Mouse (Mus musculus) midbrain, embryonic 16.5 days (tissue): Measurements from ENCODE around the gene Stox1. TPM values are rescaled to one million over a fixed set of nuclear protein-coding genes. Genes with fewer than 3 reads are reported as not detected.
A peak's percentile ranks its signal among the peaks of the same experiment; 100 is the strongest.

Experiments used
- ATAC-seq: fragments of 200-750 bp; cut with Nextera tagmentation; 2 replicates; pipeline ENCODE4 v1.8.0; 2017; ENCODE audit warnings: moderate TSS enrichment
- H3K27ac ChIP-seq: fragments of 300-500 bp; sonication (generic); 2 replicates; pipeline ENCODE4 v1.5.1; 2014; ENCODE audit warnings: mild to moderate bottlenecking, low read length, mixed read lengths
- H3K27me3 ChIP-seq: fragments of 300-500 bp; sonication (generic); 2 replicates; pipeline ENCODE4 v1.6.1; 2014; ENCODE audit warnings: low read depth, low read length, mixed read lengths; ENCODE audit not compliant: control insufficient read depth, insufficient read depth
- H3K36me3 ChIP-seq: fragments of 300-500 bp; sonication (generic); 2 replicates; pipeline ENCODE4 v1.6.1; 2014; ENCODE audit warnings: mild to moderate bottlenecking, low read length, moderate library complexity, mixed read lengths; ENCODE audit not compliant: control insufficient read depth, insufficient read depth
- H3K4me1 ChIP-seq: fragments of 300-500 bp; sonication (generic); 2 replicates; pipeline ENCODE4 v1.6.1; 2014; ENCODE audit warnings: mild to moderate bottlenecking, low read length, mixed read lengths; ENCODE audit not compliant: control insufficient read depth, insufficient read depth
- H3K4me2 ChIP-seq: fragments of 300-500 bp; sonication (generic); 2 replicates; pipeline ENCODE4 v1.6.1; 2014; ENCODE audit warnings: mild to moderate bottlenecking, low read length, mixed read lengths
- H3K4me3 ChIP-seq: fragments of 300-500 bp; sonication (generic); 2 replicates; pipeline ENCODE4 v1.5.1; 2014; ENCODE audit warnings: low read depth, mild to moderate bottlenecking, low read length, moderate library complexity, mixed read lengths
- H3K9ac ChIP-seq: fragments of 300-500 bp; sonication (generic); 2 replicates; pipeline ENCODE4 v1.6.1; 2014; ENCODE audit warnings: low read depth, low read length, mixed read lengths
- H3K9me3 ChIP-seq: fragments of 300-500 bp; sonication (generic); replicated peaks from 2 replicates; pipeline ENCODE4 v1.6.1; 2014; ENCODE audit warnings: mild to moderate bottlenecking, low read length, mixed read lengths; ENCODE audit not compliant: control insufficient read depth, poor library complexity, severe bottlenecking
- WGBS: fragments of 180-500 bp; shearing (Covaris S2); extraction: QIAGEN DNeasy Blood & Tissue Kit; methylation state at CpG from one replicate; pipeline ENCODE4 v1.1.7; 2014; 5-methylcytosine and 5-hydroxymethylcytosine counted together
- polyA plus RNA-seq: library from polyadenylated mRNA; unstranded; fragments of >200 nt; fragmentation: Nextera tagmentation; extraction: Ambion mirVana; gene quantifications from 2 replicates; pipeline ENCODE4 v1.2.1, GENCODE M21; 2015

Stox1 gene
- polyA plus RNA-seq, 1 experiment from 2014 or later: 3.5 TPM

DNA sequence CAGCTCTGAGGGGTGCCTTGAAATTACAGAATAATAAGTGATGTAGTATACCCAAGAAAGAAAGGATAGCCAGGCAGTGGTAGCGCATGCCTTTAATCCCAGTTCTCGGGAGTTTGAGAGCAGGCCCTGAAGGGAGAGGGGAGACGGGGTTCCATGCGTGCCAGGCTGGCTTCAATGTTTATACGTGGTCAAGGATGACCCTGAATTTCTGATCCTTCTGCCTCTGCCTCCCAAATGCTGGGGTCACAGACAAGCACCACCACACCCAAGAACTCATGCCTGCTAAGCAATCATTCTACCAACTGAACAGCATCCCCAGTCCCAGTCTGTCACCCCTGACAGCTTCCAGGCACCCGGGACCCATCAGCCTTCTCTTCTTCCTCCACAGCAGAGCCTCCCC lies 49.7 kb downstream of the Stox1 start:
- Histone ChIP-seq H3K27me3 (no peaks in the 10 kb centered on the region), H3K9ac (no peak overlapping the region), H3K9me3 (0 out of 2 replicates have a peak, but pooled peaks cover 5% of the 10 kb centered on the region), H3K4me3 (no peak overlapping the region), H3K4me2 (no peak overlapping the region), H3K27ac (no peak overlapping the region), H3K4me1 (no peaks in the 10 kb centered on the region), H3K36me3 (no peaks in the 10 kb centered on the region)
- ATAC-seq: no peak
- 85% methylated on average over 6 of the region's 6 CpGs for WGBS

DNA sequence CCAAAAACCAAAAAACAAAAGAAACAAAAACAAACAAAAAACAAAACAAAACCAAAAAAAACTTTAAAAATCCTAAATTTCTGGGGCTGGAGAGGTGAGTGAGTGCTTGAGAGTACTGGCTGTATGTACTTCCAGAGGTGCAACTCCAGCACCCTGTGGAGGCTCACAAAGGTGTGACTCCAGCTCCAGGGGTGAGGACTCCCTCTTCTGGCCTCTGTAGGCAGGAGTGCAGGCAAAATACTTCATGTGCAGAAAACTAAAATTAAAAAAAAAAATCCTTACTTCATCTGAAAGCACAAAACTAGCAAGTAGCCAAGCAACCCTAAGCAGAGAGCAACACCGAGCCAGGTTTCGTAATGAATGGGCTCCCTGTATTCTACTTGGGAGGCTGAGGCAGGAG lies 53.6 kb downstream of the Stox1 start:
- H3K9me3 ChIP-seq: no peaks in the 10 kb centered on the region
- H3K36me3 ChIP-seq: no peaks in the 10 kb centered on the region
- ATAC-seq: no peak
- H3K9ac ChIP-seq: no peak overlapping the region
- H3K27ac ChIP-seq: no peak overlapping the region
- H3K4me3 ChIP-seq: no peak overlapping the region
- no peak overlapping the region for H3K4me2 ChIP-seq
- 95% methylated on average over 2 of the region's 2 CpGs for WGBS
- H3K4me1 ChIP-seq: no peaks in the 10 kb centered on the region
- no peaks in the 10 kb centered on the region for H3K27me3 ChIP-seq

DNA sequence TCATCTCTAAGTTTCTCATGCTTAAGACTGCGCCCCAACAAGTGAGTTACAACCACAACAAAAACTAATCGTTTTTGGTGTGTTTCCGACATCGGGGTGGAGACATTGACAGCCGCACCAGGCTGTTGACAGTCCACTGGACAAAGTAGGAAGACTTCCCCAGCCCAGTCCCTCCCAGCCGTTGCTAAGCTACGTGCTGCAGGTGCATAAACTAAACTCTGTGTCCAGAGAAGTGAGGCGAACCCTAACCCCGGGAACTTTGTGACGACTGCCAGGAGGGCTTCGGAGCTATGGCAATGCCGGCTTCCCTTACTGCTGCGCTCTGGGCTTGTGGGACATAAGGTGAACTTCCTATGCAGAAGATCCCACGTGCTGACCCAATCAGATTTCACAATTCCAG lies 56.7 kb downstream of the Stox1 start:
- no peaks in the 10 kb centered on the region for H3K27me3 ChIP-seq
- no peak overlapping the region for H3K9ac ChIP-seq
- no peaks in the 10 kb centered on the region for H3K4me1 ChIP-seq
- 80% methylated on average over 14 of the region's 14 CpGs for WGBS
- no peaks in the 10 kb centered on the region for H3K9me3 ChIP-seq
- H3K4me2 ChIP-seq: no peak overlapping the region
- ATAC-seq: no peak
- H3K4me3 ChIP-seq: no peak overlapping the region
- no peak overlapping the region for H3K27ac ChIP-seq
- no peaks in the 10 kb centered on the region for H3K36me3 ChIP-seq

DNA sequence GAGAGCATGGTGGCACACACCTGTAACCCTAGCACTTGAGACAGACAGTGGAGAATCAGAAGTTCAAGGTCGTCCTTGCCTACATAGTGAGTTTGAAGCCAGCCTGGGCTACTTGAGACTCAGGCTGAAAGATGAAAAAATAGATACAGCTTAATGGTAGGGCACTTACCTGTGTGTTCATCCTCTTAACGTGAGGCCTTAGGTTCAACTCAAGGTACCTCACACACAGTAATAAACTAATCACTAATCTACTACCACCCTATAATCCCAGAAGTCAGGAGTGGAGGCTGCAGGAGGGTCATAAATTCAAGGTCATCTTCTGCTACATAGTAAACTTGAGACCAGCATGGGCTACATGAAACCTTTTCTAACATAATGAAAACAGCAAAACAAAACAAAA lies 57.5 kb downstream of the Stox1 start:
- H3K36me3 ChIP-seq: no peaks in the 10 kb centered on the region
- H3K27me3 ChIP-seq: no peaks in the 10 kb centered on the region
- H3K27ac ChIP-seq: no peak overlapping the region
- 98% methylated on average over 2 of the region's 2 CpGs for WGBS
- H3K4me1 ChIP-seq: no peaks in the 10 kb centered on the region
- no peaks in the 10 kb centered on the region for H3K9me3 ChIP-seq
- H3K4me2 ChIP-seq: no peak overlapping the region
- no peak overlapping the region for H3K9ac ChIP-seq
- no peak overlapping the region for H3K4me3 ChIP-seq
- no peak for ATAC-seq

DNA sequence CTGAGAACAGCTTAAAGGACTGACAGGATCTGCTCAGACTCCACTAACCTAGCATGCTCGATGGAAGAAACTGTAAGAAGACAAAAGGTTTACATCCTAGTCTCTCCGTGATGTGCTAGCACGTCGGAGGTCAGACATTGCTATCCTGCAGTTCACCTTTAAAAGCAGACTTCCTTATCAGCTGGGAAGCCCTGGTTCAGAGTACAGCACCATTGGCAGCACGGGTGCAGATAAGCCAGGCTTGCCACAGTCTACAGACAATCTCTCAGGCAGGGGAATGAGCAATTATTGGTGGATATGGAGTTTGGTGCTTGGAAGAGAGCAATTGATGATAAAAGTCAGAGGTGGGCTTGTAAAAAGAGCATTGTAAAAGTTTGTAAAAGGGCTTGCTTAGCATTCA lies 57.9 kb downstream of the Stox1 start:
- 86% methylated on average over 5 of the region's 5 CpGs for WGBS
- H3K4me1 ChIP-seq: no peaks in the 10 kb centered on the region
- H3K4me2 ChIP-seq: no peak overlapping the region
- no peak overlapping the region for H3K27ac ChIP-seq
- H3K4me3 ChIP-seq: no peak overlapping the region
- H3K36me3 ChIP-seq: no peaks in the 10 kb centered on the region
- H3K9ac ChIP-seq: no peak overlapping the region
- H3K9me3 ChIP-seq: no peaks in the 10 kb centered on the region
- H3K27me3 ChIP-seq: no peaks in the 10 kb centered on the region
- no peak for ATAC-seq

DNA sequence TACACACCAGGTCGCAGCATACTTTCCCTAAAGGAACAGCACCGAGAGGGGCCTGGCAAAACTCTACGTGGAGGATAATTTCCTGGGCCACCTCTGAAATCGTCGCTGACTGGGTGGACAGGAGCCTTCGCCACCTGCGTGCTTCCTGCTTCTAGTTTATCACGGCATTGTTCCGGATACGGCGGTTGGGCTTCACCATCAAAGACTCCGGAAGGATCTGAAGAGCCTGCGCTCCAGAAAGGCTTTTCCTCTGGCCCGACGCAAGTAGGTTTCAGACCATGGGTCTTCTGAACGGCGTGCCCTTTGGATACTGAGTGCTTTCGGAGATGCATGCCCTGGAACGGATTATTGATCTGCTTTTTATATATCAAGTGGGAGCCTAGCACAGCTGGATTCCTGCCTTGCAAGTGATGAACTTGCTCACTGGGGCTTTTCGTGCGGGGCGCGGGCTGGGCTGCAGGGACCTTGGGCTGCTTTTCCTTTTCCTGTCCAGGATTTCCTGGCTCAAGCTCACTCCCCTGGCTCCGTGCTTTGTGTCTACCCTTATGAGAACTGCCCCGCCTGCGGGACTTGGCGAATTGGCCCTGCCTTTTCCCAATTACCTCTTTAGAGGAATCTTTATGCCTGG lies 60.9 kb downstream of the Stox1 start:
- no peaks in the 10 kb centered on the region for H3K4me1 ChIP-seq
- 63% methylated on average over 27 of the region's 27 CpGs for WGBS
- H3K9ac ChIP-seq: no peak overlapping the region
- H3K36me3 ChIP-seq: no peaks in the 10 kb centered on the region
- no peak overlapping the region for H3K27ac ChIP-seq
- ATAC-seq: no peak
- H3K4me2 ChIP-seq: no peak overlapping the region
- no peaks in the 10 kb centered on the region for H3K9me3 ChIP-seq
- no peak overlapping the region for H3K4me3 ChIP-seq
- H3K27me3 ChIP-seq: no peaks in the 10 kb centered on the region

DNA sequence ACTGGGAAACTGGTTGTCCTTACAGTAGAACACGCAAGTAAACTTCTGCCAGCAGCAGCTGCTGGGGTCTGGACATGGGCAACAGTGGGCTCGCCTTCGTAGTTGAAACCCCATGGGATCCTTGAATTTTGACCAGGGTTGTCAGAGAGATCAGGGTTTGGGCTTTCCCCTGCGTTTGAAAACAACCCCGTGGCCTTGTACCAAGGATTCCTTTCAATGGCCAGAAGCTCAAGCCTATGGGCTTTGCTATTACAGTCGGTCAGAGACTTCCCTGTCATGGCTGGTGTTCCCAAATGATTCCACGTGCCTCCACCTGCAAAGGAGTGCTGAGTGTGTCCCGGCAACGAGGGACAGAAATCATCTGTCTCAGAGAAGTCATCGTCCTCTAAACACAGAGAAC lies 61.8 kb downstream of the Stox1 start:
- no peak for ATAC-seq
- no peaks in the 10 kb centered on the region for H3K27me3 ChIP-seq
- no peaks in the 10 kb centered on the region for H3K9me3 ChIP-seq
- H3K27ac ChIP-seq: no peak overlapping the region
- WGBS: 85% methylated on average over 10 of the region's 10 CpGs
- no peak overlapping the region for H3K4me2 ChIP-seq
- H3K4me1 ChIP-seq: no peaks in the 10 kb centered on the region
- H3K36me3 ChIP-seq: no peaks in the 10 kb centered on the region
- no peak overlapping the region for H3K4me3 ChIP-seq
- H3K9ac ChIP-seq: no peak overlapping the region

DNA sequence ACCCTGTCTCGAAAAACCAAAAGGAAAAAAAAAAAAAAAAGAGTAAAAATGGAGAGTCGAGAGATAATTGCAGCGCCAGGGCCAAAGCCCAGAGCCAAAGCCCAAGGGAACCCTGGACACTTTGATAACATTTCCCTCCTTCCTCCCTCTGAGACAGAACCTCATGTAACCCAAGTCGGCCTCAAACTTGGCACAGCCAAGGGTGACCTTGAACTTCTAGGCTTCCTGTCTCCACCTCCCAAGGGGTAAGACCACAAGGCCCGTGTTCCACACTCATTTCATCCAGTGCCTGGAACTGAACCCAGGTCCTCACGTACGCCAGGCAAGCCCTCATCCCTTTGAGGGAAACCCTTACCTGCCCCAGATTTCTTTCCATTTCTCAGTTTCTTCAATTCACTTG lies 69.2 kb downstream of the Stox1 start:
- Histone ChIP-seq H3K4me2 (no peak overlapping the region), H3K4me3 (no peak overlapping the region), H3K27me3 (no peaks in the 10 kb centered on the region), H3K27ac (no peak overlapping the region), H3K9me3 (no peaks in the 10 kb centered on the region), H3K36me3 (no peaks in the 10 kb centered on the region), H3K9ac (no peak overlapping the region), H3K4me1 (0 out of 2 replicates have a peak, but pooled peaks cover 3% of the 10 kb centered on the region)
- 84% methylated on average over 7 of the region's 7 CpGs for WGBS
- no peak for ATAC-seq

DNA sequence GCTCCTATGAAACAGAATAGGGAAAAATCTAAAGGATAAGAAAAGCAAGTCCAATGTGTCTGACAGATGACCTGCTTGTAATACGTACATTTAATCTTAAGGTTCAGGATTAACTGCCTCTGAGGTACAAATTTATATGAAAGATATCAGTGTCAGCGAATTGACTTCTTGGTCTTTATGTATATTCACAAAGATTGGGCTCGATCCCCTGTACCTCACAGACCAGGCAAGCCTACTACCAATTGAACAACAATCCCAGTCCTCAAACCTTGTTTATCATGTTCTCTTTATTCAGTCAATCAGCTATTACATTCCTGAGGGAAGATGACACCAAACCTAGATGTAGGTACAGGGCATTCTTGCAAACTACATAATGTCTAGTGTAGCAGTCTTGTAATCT lies 74.0 kb downstream of the Stox1 start:
- H3K4me2 ChIP-seq: peak overlapping the region; percentile 56
- H3K4me1 ChIP-seq: peaks cover 19% of the 10 kb centered on the region
- no peaks in the 10 kb centered on the region for H3K36me3 ChIP-seq
- H3K4me3 ChIP-seq: peak overlapping the region; percentile 83
- WGBS: 9% methylated on average over 3 of the region's 3 CpGs
- H3K27me3 ChIP-seq: no peaks in the 10 kb centered on the region
- peak overlapping the region; percentile 61 for H3K9ac ChIP-seq
- no peak for ATAC-seq
- no peaks in the 10 kb centered on the region for H3K9me3 ChIP-seq
- peak overlapping the region; percentile 95 for H3K27ac ChIP-seq
